Mouse (Mus musculus): ENCODE results near the gene Gm32802. TPM values are rescaled to one million over a fixed set of nuclear protein-coding genes. Genes with fewer than 3 reads are reported as not detected.
"Not testable (repeated sequence)": the region's sequence is repeated elsewhere in the genome, so short reads cannot be mapped to it uniquely, and the experiment has no call there.

Gene Gm32802
- total and polyA plus RNA-seq, 2 experiments from 2014 or later: 0.05 TPM; not detected in 1

DNA sequence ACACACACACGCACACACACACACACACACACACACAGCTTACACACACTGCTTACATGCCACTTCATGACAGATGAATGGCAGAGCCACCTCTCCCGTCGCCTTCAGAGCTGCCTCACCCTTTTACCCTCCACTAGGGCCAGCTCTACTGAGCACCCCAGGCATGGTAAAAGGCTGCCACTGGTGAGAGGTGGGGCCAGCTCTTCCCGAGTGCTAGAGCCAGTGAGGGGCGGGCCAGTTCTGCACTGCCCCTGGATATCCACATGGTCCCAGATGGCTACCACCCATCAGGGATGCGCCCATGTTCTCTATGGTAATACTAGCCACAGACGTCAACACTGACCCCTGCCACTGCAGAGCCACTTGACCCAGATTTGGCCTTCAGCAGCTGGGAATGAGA is 24.1 kb downstream of the Gm32802 start:
- not testable (repeated sequence) for H3K9me3 ChIP-seq (ENCODE audit: low read length); H3K27ac ChIP-seq; H3K4me2 ChIP-seq (ENCODE audit: low read depth, low read length); H3K9ac ChIP-seq (replicated peaks; ENCODE audit: low read length); H3K27me3 ChIP-seq (ENCODE audit: insufficient read depth, low read length); H3K4me1 ChIP-seq (ENCODE audit: insufficient read depth, low read length); H3K4me3 ChIP-seq (ENCODE audit: low read length); H3K36me3 ChIP-seq (ENCODE audit: insufficient read depth, low read length); DNase-seq (ENCODE audit: low spot score)
- ATAC-seq: 0 out of 2 replicates have a peak, but pooled peaks have one; percentile 15
- WGBS: 78% methylated on average over 6 of the region's 7 CpGs

DNA sequence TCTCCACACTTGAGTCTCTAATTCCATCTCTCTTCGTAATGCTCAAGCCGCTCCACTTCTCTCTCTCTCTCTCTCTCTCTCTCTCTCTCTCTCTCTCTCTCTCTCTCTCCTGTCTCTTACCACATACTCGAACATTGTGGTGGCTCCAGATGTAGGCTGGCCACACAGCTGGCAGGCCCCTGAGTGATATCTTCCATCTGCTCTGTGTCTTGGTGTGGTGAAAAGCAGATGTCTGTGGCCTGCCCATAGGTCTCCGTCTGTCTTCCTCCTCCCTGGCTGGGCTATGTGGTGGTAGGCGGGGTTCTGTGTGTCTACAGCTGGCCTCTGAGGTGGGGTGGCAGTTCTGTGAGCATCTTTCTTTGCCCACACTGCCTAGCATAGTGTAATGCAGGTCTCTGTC is 24.5 kb downstream of the Gm32802 start:
- not testable (repeated sequence) for DNase-seq (ENCODE audit: low spot score); H3K36me3 ChIP-seq (ENCODE audit: insufficient read depth, low read length); H3K27me3 ChIP-seq (ENCODE audit: insufficient read depth, low read length); H3K9me3 ChIP-seq (ENCODE audit: low read length); ATAC-seq; H3K4me3 ChIP-seq (ENCODE audit: low read length); H3K9ac ChIP-seq (replicated peaks; ENCODE audit: low read length); H3K27ac ChIP-seq; H3K4me2 ChIP-seq (ENCODE audit: low read depth, low read length); H3K4me1 ChIP-seq (ENCODE audit: insufficient read depth, low read length)
- WGBS: 83% methylated on average over 3 of the region's 5 CpGs

GRCm38 (mm10) chr10:118294938-118295337 is 36.5 kb downstream of the Gm32802 start, which contains the start of gene Iltifb:
Gene Iltifb, minus strand, starts transcription at chr10:118295038.
- H3K4me2 ChIP-seq (ENCODE audit: low read depth, low read length): no peak within 1 kb of the TSS
- no peak within 1 kb of the TSS for H3K9ac ChIP-seq (replicated peaks; ENCODE audit: low read length)
- ATAC-seq (no peak), DNase-seq (ENCODE audit: low spot score) (no peak)
- 95% methylated on average over 6 of the region's 6 CpGs for WGBS
- no peak within 1 kb of the TSS for H3K27ac ChIP-seq
- no peaks in the 10 kb centered on the region for H3K27me3 ChIP-seq (ENCODE audit: insufficient read depth, low read length)
- H3K4me1 ChIP-seq (ENCODE audit: insufficient read depth, low read length): no peaks in the 10 kb centered on the region
- TF ChIP-seq CTCF (IDR thresholded peaks at IDR 0.05; ENCODE audit: low read depth): no peak
- no peak within 1 kb of the TSS for H3K4me3 ChIP-seq (ENCODE audit: low read length)
- H3K9me3 ChIP-seq (ENCODE audit: low read length): no peaks in the 10 kb centered on the region
- no peaks in the 10 kb centered on the region for H3K36me3 ChIP-seq (ENCODE audit: insufficient read depth, low read length)

DNA sequence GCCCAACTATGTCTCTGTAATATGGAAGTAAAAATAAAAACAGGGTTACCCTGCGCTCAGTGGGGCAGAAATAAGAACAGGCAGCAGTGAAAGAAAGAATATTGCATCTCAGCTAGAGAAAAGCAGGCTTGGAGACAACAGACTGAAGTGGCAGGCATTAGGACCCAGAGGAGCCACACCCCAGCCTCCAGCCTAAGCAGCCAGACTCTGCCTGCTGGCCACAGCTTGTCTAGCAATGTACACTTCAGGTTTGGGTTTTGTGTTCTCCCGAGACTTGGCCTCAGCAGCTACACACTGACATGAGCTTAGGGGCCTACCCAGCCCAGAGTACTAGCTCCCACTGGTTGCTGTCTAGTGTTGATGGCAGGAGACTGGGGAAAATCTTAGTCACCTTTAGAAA is 43.6 kb downstream of the Gm32802 start:
- WGBS: 51% methylated on average over 2 of the region's 2 CpGs
- H3K4me3 ChIP-seq (ENCODE audit: low read length); H3K9me3 ChIP-seq (ENCODE audit: low read length); H3K27me3 ChIP-seq (ENCODE audit: insufficient read depth, low read length); H3K4me2 ChIP-seq (ENCODE audit: low read depth, low read length); H3K36me3 ChIP-seq (ENCODE audit: insufficient read depth, low read length); DNase-seq (ENCODE audit: low spot score); H3K9ac ChIP-seq (replicated peaks; ENCODE audit: low read length); H3K27ac ChIP-seq; H3K4me1 ChIP-seq (ENCODE audit: insufficient read depth, low read length); ATAC-seq: not testable (repeated sequence)

Other genes with a start within 250 kb of the Gm32802 start
- gene Mdm1, start 116.9 kb upstream of the Gm32802 start, total RNA-seq (2014; rRNA removed): 26.4 and 31.0 TPM in 2 replicates
- 23.0 and 25.1 TPM in 2 replicates for gene Mdm1, start 116.9 kb upstream of the Gm32802 start, polyA plus RNA-seq (2015; fragmentation: Nextera tagmentation; extraction: Ambion mirVana)
- gene Il22, start 53.7 kb upstream of the Gm32802 start, total RNA-seq (2014; rRNA removed): not detected in 2 replicates
- gene Il22, start 53.7 kb upstream of the Gm32802 start, polyA plus RNA-seq (2015; fragmentation: Nextera tagmentation; extraction: Ambion mirVana): 2.0 and 2.9 TPM in 2 replicates
- gene Gm32717, start 17.9 kb upstream of the Gm32802 start, total RNA-seq (2014; rRNA removed): 0.05 and 0.18 TPM in 2 replicates
- 0.10 TPM in 1 of 2 replicates, not detected in the other for gene Gm32717, start 17.9 kb upstream of the Gm32802 start, polyA plus RNA-seq (2015; fragmentation: Nextera tagmentation; extraction: Ambion mirVana)
- gene Iltifb, start 36.4 kb downstream of the Gm32802 start, total RNA-seq (2014; rRNA removed): 0.22 TPM in 1 of 2 replicates, not detected in the other
- gene Iltifb, start 36.4 kb downstream of the Gm32802 start, polyA plus RNA-seq (2015; fragmentation: Nextera tagmentation; extraction: Ambion mirVana): 6.5 and 6.6 TPM in 2 replicates
- not detected in 2 replicates for gene Gm9040, start 68.3 kb downstream of the Gm32802 start, total RNA-seq (2014; rRNA removed)
- not detected in 2 replicates for gene Gm9040, start 68.3 kb downstream of the Gm32802 start, polyA plus RNA-seq (2015; fragmentation: Nextera tagmentation; extraction: Ambion mirVana)
- gene Gm9044, start 73.7 kb downstream of the Gm32802 start, total RNA-seq (2014; rRNA removed): not detected in 2 replicates
- gene Gm9044, start 73.7 kb downstream of the Gm32802 start, polyA plus RNA-seq (2015; fragmentation: Nextera tagmentation; extraction: Ambion mirVana): not detected in 2 replicates
- gene Gm9045, start 79.1 kb downstream of the Gm32802 start, total RNA-seq (2014; rRNA removed): not detected in 2 replicates
- gene Gm9045, start 79.1 kb downstream of the Gm32802 start, polyA plus RNA-seq (2015; fragmentation: Nextera tagmentation; extraction: Ambion mirVana): not detected in 2 replicates
- gene Gm9046, start 84.6 kb downstream of the Gm32802 start, total RNA-seq (2014; rRNA removed): not detected in 2 replicates
- not detected in 2 replicates for gene Gm9046, start 84.6 kb downstream of the Gm32802 start, polyA plus RNA-seq (2015; fragmentation: Nextera tagmentation; extraction: Ambion mirVana)
- 0.14 TPM in 1 of 2 replicates, not detected in the other for gene Gm9048, start 90.0 kb downstream of the Gm32802 start, total RNA-seq (2014; rRNA removed)
- not detected in 2 replicates for gene Gm9048, start 90.0 kb downstream of the Gm32802 start, polyA plus RNA-seq (2015; fragmentation: Nextera tagmentation; extraction: Ambion mirVana)
- gene Gm9049, start 95.4 kb downstream of the Gm32802 start, total RNA-seq (2014; rRNA removed): not detected in 2 replicates
- not detected in 2 replicates for gene Gm9049, start 95.4 kb downstream of the Gm32802 start, polyA plus RNA-seq (2015; fragmentation: Nextera tagmentation; extraction: Ambion mirVana)
- 0.68 TPM in 1 of 2 replicates, not detected in the other for gene Ifng, start 182.4 kb downstream of the Gm32802 start, total RNA-seq (2014; rRNA removed)
- not detected in 2 replicates for gene Ifng, start 182.4 kb downstream of the Gm32802 start, polyA plus RNA-seq (2015; fragmentation: Nextera tagmentation; extraction: Ambion mirVana)

All from hindbrain, postnatal 0 days (tissue).